Mouse (Mus musculus) right cerebral cortex, adult 2 months (tissue): ENCODE results near the gene Pcx.

Experiments used
- DNase-seq, 2 experiments: peaks; one replicate each; pipeline ENCODE4 v3.0.0; 2021 to 2022; ENCODE audit warnings: low spot score in 2 of 2

Gene Pcx

DNA sequence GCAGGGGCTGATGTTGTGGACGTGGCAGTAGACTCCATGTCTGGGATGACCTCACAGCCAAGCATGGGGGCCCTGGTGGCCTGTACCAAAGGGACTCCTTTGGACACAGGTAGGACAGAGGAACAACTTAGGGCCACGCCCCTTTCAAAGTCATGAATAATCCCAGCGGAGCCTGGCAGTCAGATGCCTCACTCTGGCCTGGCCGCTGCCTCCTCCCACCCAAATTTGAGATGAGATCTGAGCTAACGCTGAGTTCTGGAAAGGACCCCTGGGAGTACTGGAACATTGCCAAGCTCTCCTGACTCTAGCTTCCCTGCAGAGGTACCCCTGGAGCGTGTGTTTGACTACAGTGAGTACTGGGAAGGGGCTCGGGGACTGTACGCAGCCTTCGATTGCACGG lies 109.2 kb downstream of the Pcx start:
- DNase-seq: no peak

DNA sequence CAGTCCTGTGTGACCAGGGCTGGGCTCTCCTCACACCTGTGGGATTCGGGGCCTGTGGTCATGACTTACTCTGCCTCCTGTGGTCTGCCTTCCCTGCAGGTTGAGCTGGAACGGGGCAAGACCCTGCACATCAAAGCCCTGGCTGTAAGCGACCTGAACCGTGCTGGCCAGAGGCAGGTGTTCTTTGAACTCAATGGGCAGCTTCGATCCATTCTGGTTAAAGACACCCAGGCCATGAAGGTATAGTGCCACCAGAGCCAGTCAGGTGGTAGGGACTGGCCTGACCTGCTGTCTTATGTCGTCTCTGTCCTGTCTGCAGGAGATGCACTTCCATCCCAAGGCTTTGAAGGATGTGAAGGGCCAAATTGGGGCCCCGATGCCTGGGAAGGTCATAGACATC lies 110.4 kb downstream of the Pcx start:
- no peak for DNase-seq

DNA sequence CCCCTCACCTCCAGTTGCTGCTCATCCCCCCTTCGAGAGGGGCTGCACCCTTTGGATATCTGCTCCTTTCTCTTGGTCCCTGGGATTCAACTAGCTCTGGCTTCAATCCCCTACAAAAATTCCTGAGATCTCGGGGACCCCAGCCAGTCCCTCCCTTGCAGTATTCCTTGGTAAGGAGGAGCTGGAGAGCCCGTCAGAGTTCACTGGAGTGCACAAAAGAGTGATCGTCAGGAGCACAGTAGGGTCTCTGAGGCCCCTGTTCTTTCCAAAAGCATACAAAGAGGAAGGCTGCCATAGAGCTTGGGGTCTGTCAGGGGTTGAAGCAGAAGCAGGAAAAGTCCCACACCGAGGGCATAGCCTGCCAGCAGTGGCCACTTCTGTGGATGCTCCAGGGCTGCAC lies 112.5 kb downstream of the Pcx start:
- no peak for DNase-seq

DNA sequence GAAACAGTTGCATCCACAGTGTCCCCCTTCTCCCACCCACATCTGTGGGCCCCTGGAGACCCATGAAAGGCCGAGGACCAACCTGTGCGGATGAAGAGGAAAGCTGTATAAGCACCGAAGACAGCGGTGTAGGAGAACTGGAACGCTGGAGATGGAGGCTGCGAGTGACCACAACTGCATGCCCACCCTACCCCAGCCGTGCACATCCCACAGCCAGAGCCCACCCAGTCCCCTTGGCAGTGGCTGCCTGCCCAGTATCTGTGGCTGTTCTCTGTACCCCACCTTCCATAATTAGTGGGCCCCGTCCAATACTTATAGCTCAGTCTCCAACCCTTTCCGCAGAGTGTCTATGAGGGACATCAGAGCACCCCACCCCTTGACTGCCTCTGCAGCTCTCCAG lies 113.1 kb downstream of the Pcx start:
- peak in 1 of 2 experiments; percentile 1 for DNase-seq

DNA sequence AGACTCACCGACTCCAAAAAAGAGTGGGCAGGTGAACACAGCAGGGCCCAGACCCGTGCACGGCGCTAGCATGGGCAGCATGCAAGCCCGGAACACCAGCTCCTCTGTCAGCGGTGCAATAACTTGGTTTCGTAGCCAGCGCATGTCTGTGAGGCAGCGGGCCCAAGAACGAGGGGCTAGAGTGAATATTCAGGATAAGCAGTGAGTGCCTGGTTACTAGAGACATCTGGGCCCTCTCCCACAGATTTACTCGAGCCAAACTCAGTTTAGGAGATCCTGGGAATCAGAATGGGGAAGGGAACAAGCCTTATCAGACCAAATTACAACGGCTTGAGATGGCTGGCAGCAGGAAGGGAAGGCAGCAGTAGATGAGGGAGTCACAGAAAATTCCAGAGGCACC lies 113.7 kb downstream of the Pcx start:
- peak in 1 of 2 experiments; percentile 3 for DNase-seq

DNA sequence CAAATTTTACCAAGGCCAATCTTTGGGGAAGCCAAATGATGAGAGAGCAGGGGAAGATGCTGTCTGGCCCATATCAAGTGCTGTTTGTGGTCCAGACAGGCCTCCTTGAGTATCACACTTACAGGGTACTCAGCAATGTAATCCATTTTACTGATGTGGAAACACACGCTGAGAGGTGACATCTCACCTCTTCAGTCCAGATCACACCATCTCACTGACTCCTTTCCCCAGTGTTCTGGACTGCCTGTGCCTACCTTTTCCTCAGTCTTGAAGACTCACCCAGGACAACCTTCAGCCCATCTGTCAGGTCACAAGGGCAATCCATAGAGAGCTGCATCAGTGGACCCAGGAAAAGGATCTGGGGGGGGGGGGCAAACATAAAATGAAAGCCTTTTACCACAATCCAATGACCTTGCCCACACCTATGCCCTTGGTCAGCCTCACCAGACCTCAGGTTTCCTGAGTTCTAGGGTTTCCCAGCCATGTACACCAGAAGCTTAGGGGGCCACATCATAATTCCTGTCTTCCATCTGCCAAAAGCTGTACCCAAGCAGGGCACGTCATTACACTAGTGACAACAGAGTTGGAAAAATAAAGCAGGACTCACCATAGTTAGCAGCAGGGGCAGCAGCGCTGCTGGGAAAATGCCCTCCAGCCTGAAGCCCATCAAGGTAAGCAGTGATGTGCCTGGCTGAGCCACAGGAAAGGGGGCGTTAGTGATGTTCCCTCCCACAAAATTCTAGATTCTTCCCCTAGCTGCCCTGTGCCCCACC lies 114.3 kb downstream of the Pcx start:
- DNase-seq: peak in 1 of 2 experiments; percentile 3

DNA sequence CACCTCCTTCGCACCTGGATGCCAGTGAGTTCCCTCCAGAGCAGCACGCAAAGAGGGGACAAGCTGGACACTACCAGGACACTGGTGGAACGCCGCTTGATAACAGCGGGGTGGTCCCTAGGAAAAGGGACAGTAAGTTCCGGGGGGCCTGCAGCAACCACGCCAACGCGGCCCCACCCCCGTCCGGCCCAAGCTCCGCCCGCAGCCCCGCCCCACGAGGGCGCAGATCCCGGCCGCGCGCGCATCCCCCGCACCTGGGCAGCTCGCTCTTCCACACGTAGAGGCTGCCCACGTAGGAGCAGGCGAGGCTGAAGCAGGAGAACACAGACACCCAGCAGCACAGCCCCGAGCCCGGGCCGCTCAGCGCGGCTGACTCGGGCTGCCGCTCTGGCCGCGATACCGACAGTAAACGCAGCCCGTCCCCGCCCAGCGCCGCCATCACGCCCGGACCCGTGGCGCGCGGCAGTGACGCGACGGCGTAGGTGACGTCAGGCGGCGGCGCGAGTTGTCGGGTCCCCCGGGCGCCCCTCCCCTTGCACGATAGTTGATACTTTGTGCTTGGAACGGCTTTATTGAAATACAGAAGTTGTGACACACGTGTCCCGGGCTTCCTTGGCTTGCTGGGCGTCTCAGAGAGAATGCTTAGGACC lies 115.0 kb downstream of the Pcx start, which contains the start of gene Rce1:
TSS of gene Rce1 (minus strand) at position 463 of the 650 bp plus-strand sequence.
- DNase-seq: peak; percentile 88 to 93

DNA sequence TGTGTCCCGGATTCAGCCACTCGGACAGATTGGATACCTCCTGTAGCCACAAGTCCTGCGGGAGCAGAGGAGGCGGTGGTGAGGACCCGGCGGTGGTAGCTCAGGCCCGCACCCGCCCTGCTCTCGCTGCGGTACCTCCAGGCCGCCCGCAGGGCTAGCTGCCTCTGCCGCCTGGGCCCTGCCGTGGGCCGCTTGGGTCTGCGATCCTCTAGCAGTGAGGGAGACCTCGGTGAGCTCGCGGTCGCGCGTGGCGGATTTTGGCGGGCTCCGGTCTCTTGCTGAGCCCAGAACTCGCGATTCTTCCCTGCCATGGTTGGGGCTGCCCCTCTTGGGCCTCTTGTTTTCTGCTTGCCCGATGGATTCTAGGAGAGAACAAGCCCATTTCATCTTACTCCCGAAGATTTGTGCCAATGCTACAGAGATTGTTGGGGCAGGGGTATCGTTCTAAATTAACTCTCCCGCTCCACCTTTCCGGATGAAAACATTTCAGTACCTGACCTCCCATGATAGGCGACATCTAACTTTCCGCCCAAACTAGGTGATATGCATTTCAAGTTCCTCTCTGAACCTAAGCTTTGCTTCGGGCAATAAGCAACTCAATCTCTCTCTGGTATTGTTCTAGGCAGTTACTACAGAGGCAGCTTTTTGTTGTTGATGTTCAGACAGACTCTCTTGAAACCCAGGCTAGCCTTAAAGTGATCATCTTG lies 115.7 kb downstream of the Pcx start:
- DNase-seq: no peak

DNA sequence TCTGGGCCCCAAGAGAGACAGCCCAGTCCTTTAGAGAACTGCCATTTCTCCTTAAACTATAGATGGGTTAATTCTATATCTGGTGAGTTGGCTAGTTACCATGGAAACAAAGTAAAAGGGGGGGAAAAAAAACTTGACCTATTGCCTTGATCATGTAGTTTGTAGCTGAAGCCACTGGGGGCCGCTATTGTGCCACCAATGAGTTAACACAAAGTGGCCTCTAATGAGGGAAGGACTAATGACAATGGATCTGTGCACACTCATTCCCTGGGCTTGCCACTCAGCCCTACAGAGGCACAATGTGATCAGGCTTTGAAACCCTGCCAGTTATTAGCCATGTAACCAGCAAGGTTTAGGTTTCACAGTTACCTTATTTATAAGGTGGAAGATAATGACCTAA lies 118.5 kb downstream of the Pcx start:
- peak; percentile 84 for DNase-seq

DNA sequence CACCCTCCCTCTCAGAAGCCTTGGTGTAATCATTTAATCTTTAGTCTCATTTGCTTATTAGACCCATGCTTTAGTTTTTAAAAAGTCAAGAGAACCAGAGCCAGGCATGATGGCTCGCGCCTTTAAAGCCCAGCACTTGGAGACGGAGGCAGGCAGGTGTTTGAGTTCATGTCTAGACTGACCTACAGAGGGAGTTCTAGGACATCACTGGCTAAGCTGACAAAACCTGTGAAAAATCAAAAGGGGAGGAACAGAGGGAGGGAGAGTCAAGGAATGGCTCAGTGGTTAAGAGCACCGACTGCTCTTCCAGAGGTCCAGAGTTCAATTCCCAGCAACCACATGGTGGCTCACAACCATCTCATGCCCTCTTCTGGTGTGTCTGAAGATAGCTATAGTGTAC lies 125.7 kb downstream of the Pcx start:
- DNase-seq: no peak

DNA sequence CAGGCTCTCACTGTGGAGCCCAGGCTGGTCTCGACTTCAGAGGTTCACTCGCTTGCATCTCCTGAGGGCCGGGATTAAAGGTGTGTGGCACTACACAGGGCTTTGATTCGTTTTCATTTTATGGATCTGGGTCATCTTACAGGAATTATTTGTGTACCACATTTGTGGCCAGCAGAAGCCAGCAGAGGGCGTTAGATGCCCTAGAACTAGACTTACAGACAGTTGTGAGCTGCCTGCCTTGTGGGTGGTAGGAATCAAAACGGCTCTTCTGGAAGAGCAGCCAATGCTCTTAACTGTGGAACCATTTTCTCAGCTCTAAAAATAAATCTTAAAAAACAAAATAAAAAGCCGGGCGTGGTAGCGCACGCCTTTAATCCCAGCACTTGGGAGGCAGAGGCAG lies 134.0 kb downstream of the Pcx start:
- peak; percentile 86 to 87 for DNase-seq

DNA sequence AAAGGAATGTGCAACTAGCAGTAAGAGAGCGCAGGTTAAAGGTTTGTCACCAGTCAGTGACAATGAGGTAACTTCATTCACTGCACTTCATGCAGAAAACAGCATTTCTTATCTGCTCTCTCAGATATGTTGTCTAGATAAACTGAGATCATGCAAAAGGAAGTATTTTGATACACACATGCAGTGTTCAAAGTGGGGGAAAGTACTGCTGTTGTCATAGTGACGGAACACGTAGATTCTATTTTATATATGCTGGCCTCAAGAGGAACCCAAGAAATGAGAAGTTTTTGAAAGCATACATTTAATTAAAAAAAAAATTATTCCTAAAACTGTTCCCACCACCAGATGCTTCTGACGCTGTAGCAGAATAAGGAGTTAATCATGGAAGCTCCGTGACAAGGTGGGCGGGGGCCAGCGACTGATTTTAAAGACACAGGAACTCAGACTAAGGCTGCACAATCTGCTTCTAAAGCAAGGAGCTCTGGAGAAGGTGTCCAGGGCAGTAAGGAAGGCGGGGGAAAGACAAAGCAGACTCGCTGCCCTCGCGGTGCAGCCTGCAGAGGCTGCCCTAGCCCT lies 136.7 kb downstream of the Pcx start:
- DNase-seq: peak; percentile 77 to 83

DNA sequence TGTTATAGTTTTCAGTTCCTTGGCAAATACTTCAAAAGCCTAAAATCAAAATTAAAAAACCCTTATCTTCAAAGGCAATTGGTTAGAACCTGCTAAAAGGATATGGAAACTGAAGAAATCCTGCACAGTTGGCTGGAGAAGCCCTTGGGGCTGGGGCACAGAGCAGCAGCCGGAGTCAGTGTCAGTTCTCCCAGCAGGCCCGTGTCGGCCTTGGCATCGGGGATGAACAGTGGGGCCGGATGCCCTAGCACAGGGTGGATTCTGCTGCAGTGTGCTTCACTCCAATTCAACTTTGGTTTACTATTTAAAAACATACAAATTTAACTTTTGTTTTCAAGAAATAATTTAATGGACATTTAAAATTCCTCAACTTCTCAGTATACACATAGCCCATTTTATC lies 147.9 kb downstream of the Pcx start:
- DNase-seq: no peak

DNA sequence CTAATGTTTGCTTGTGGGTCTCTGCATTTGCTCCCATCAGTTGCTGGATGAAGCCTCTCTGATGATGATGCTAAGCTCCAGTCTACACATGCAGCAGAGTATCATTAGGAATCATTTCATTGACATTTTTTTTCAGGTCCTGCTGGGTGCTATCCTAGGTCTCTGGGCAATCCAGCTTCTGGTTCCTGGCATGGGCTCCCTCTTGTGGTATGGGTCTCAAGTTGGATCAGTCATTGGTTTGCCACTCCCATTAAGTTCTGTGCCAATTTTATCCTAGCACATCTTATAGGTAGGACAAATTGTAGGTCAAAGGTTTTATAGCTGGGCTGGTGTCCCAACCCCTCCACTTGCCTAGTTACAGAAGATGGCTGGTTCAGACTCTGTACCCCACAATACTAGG lies 156.5 kb downstream of the Pcx start:
- no peak for DNase-seq

DNA sequence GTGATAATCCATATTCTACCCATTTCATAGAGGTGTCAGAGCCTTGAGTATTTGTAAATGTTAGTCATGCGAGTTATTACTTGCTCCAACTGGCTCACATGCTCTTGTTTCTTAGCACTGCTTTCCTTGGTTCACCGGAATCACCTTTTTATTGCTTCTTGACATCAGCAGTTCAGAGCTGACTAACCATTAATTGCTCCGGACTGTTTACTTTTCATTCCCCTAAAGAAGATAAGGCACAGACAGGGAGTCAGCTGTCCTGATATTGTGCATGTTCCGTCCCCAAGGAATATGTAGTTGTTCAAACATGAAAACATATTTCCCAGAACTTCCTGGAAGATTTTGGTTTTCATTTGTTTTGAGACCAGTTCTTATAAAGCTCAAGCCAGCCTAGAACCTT lies 160.5 kb downstream of the Pcx start:
- DNase-seq: no peak
